Mouse (Mus musculus): ENCODE measurements around the gene Gm26602. TPM values are rescaled to one million over a fixed set of nuclear protein-coding genes. Genes with fewer than 3 reads are reported as not detected.

Gm26602 gene
- polyA plus RNA-seq, 1 experiment: not detected

- DNase-seq (ENCODE audit: low read depth): peak; percentile 98
These were observed 49.4 kb downstream of the Gm26602 start, which contains the start of gene Wdr18 for GRCm38 (mm10) chr10:79959847-79960601. Gene Wdr18 (plus strand): TSS chr10:79960152.

Other genes with a start within 250 kb of the Gm26602 start
- 0.32 and 0.35 TPM in 2 replicates for gene Madcam1, start 246.3 kb upstream of the Gm26602 start, polyA plus RNA-seq (2012; rRNA removed)
- 52.4 and 53.2 TPM in 2 replicates for gene Tpgs1, start 241.5 kb upstream of the Gm26602 start, polyA plus RNA-seq (2012; rRNA removed)
- 125 and 180 TPM in 2 replicates for gene Cdc34, start 228.7 kb upstream of the Gm26602 start, polyA plus RNA-seq (2012; rRNA removed)
- 0.24 and 0.42 TPM in 2 replicates for gene Gzmm, start 221.8 kb upstream of the Gm26602 start, polyA plus RNA-seq (2012; rRNA removed)
- gene Bsg, start 206.4 kb upstream of the Gm26602 start, polyA plus RNA-seq (2012; rRNA removed): 595 and 686 TPM in 2 replicates
- 1.6 and 1.8 TPM in 2 replicates for gene Hcn2, start 194.2 kb upstream of the Gm26602 start, polyA plus RNA-seq (2012; rRNA removed)
- 39.4 and 48.1 TPM in 2 replicates for gene Polrmt, start 164.3 kb upstream of the Gm26602 start, polyA plus RNA-seq (2012; rRNA removed)
- not detected in 2 replicates for gene Fgf22, start 155.8 kb upstream of the Gm26602 start, polyA plus RNA-seq (2012; rRNA removed)
- 80.0 and 102 TPM in 2 replicates for gene Rnf126, start 143.9 kb upstream of the Gm26602 start, polyA plus RNA-seq (2012; rRNA removed)
- gene Fstl3, start 133.6 kb upstream of the Gm26602 start, polyA plus RNA-seq (2012; rRNA removed): 41.0 and 43.3 TPM in 2 replicates
- gene Prss57, start 119.9 kb upstream of the Gm26602 start, polyA plus RNA-seq (2012; rRNA removed): 0.13 and 0.23 TPM in 2 replicates
- gene Palm, start 117.3 kb upstream of the Gm26602 start, polyA plus RNA-seq (2012; rRNA removed): 49.8 and 51.9 TPM in 2 replicates
- gene Misp, start 89.9 kb upstream of the Gm26602 start, polyA plus RNA-seq (2012; rRNA removed): 0.59 and 0.86 TPM in 2 replicates
- gene Ptbp1, start 56.4 kb upstream of the Gm26602 start, polyA plus RNA-seq (2012; rRNA removed): 207 and 326 TPM in 2 replicates
- 6.6 and 7.0 TPM in 2 replicates for gene Prtn3, start 36.4 kb upstream of the Gm26602 start, polyA plus RNA-seq (2012; rRNA removed)
- 10.3 and 11.5 TPM in 2 replicates for gene Plppr3, start 36.2 kb upstream of the Gm26602 start, polyA plus RNA-seq (2012; rRNA removed)
- 0.56 and 0.74 TPM in 2 replicates for gene Elane, start 24.6 kb upstream of the Gm26602 start, polyA plus RNA-seq (2012; rRNA removed)
- gene Cfd, start 20.0 kb upstream of the Gm26602 start, polyA plus RNA-seq (2012; rRNA removed): 6,877 and 11,546 TPM in 2 replicates
- 66.8 and 67.5 TPM in 2 replicates for gene Med16, start 1.9 kb upstream of the Gm26602 start, polyA plus RNA-seq (2012; rRNA removed)
- gene Kiss1r, start 6.1 kb downstream of the Gm26602 start, polyA plus RNA-seq (2012; rRNA removed): 7.9 and 8.3 TPM in 2 replicates
- gene R3hdm4, start 10.4 kb downstream of the Gm26602 start, polyA plus RNA-seq (2012; rRNA removed): 106 and 120 TPM in 2 replicates
- 3.2 and 3.7 TPM in 2 replicates for gene Arid3a, start 16.2 kb downstream of the Gm26602 start, polyA plus RNA-seq (2012; rRNA removed)
- 33.0 and 42.6 TPM in 2 replicates for gene Wdr18, start 49.3 kb downstream of the Gm26602 start, polyA plus RNA-seq (2012; rRNA removed)
- gene Grin3b, start 59.9 kb downstream of the Gm26602 start, polyA plus RNA-seq (2012; rRNA removed): 0.36 and 0.46 TPM in 2 replicates
- 201 and 219 TPM in 2 replicates for gene Tmem259, start 73.5 kb downstream of the Gm26602 start, polyA plus RNA-seq (2012; rRNA removed)
- gene Cnn2, start 77.7 kb downstream of the Gm26602 start, polyA plus RNA-seq (2012; rRNA removed): 68.5 and 75.3 TPM in 2 replicates
- 5.5 and 8.5 TPM in 2 replicates for gene Abca7, start 85.6 kb downstream of the Gm26602 start, polyA plus RNA-seq (2012; rRNA removed)
- 16.4 and 20.1 TPM in 2 replicates for gene Arhgap45, start 105.8 kb downstream of the Gm26602 start, polyA plus RNA-seq (2012; rRNA removed)
- 152 and 167 TPM in 2 replicates for gene Polr2e, start 128.9 kb downstream of the Gm26602 start, polyA plus RNA-seq (2012; rRNA removed)
- gene Gpx4, start 136.3 kb downstream of the Gm26602 start, polyA plus RNA-seq (2012; rRNA removed): 721 and 1,178 TPM in 2 replicates
- gene Sbno2, start 194.7 kb downstream of the Gm26602 start, polyA plus RNA-seq (2012; rRNA removed): 32.3 and 38.6 TPM in 2 replicates
- gene Stk11, start 204.9 kb downstream of the Gm26602 start, polyA plus RNA-seq (2012; rRNA removed): 108 TPM in 2 replicates
- 561 and 619 TPM in 2 replicates for gene Atp5d, start 227.8 kb downstream of the Gm26602 start, polyA plus RNA-seq (2012; rRNA removed)
- 32.6 and 47.3 TPM in 2 replicates for gene Cbarp, start 230.0 kb downstream of the Gm26602 start, polyA plus RNA-seq (2012; rRNA removed)
- gene Midn, start 237.4 kb downstream of the Gm26602 start, polyA plus RNA-seq (2012; rRNA removed): 35.1 and 46.4 TPM in 2 replicates